ENCODE assay signal across 22 mouse cellular contexts in the genomic region with DNA sequence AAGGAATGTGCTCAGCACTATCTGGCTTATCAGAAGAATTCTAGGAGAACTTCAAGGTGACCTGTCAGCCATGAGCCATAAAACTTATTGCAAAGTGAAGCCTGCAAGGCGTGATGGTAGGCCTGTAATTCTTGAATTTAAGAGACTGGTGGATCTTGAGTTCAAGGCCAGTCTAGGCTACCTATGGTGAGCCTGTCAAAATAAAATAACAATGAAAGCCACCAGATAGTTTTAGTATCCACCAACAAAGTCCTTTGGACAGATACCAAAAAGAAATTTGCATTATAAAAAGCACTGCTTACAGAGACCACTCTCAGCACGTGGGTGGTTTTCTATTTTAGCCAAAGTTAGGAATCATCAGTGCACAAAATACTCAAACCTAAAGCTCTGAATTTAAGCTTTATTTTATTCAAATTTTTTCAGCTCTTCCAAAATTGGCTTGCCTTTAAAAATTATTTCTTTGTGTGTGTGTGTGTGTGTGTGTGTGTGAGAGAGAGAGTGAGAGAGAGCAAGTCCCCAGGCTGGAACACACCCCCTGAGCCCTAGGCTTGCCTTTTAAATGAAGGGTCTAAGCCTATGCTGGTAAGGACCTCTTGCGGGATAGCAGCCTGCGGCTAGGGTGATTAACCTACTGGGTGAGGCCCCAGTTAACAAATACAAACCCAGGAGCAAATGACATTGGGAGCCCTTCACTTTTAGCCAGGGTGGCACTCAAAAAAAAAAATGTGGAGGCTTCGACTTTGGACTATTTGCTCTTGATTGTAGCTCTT.
"Had no signal": no experiment of that assay in that cellular context is flagged by ENCODE, and none has a peak within 500 bp of the region (broad histone marks: within the 10 kb centered on the region; RNA-seq: fewer than 3 reads in every experiment).

No protein-coding gene starts in this region.

- H3K4me3 ChIP-seq: layer of hippocampus, adult 2 months; left cerebral cortex, adult 2 months; liver, embryonic 12.5 days; liver, embryonic 15.5 days; lung, embryonic 15.5 days; megakaryocyte, embryonic 14.5 days; midbrain, embryonic 10.5 days; midbrain, embryonic 13.5 days; myocyte; neural tube, embryonic 13.5 days had no signal

- ATAC-seq: liver, embryonic 12.5 days; midbrain, embryonic 13.5 days; midbrain, embryonic 16.5 days had no signal

- H3K27ac ChIP-seq: kidney, postnatal 0 days; layer of hippocampus, adult 2 months; left cerebral cortex, adult 2 months; liver, embryonic 12.5 days; liver, embryonic 15.5 days; midbrain, embryonic 10.5 days; midbrain, embryonic 13.5 days; neural tube, embryonic 13.5 days had no signal

- H3K4me1 ChIP-seq: lung, embryonic 15.5 days had no signal

- H3K4me2 ChIP-seq: liver, embryonic 12.5 days; liver, embryonic 15.5 days; lung, embryonic 15.5 days; midbrain, embryonic 13.5 days; neural tube, embryonic 13.5 days had no signal

- H3K36me3 ChIP-seq: liver, embryonic 12.5 days; liver, embryonic 15.5 days; lung, embryonic 15.5 days; midbrain, embryonic 10.5 days; midbrain, embryonic 13.5 days; neural tube, embryonic 13.5 days had no signal

- DNase-seq: kidney, adult 11 months; kidney, adult 9 months; kidney, postnatal 25 days; layer of hippocampus, adult 9-11 months; lung, adult 18-20 months; lung, postnatal 10 days; lung, postnatal 36 days; right cerebral cortex, postnatal 25 days; thymus, adult 18-20 months; thymus, postnatal 36 days had no signal

- H3K9me3 ChIP-seq: liver, embryonic 12.5 days; liver, embryonic 15.5 days; lung, embryonic 15.5 days; megakaryocyte, embryonic 14.5 days; midbrain, embryonic 10.5 days; midbrain, embryonic 13.5 days; neural tube, embryonic 13.5 days had no signal

- H3K27me3 ChIP-seq: liver, embryonic 12.5 days; liver, embryonic 15.5 days; lung, embryonic 15.5 days; megakaryocyte, embryonic 14.5 days; midbrain, embryonic 13.5 days; neural tube, embryonic 13.5 days had no signal

- H3K9ac ChIP-seq: liver, embryonic 12.5 days; liver, embryonic 15.5 days; lung, embryonic 15.5 days; midbrain, embryonic 13.5 days; neural tube, embryonic 13.5 days had no signal
